Mouse (Mus musculus) liver, embryonic 15.5 days (tissue): Measurements from ENCODE around the gene Pigf. TPM values are rescaled to one million over a fixed set of nuclear protein-coding genes. Genes with fewer than 3 reads are reported as not detected.

Experiments used
- ATAC-seq: fragments of 200-750 bp; cut with Nextera tagmentation; 2 replicates; pipeline ENCODE4 v1.8.0; 2017; ENCODE audit warnings: moderate number of reproducible peaks, mild to moderate bottlenecking, moderate library complexity; ENCODE audit not compliant: insufficient read depth
- H3K27ac ChIP-seq: fragments of 300-500 bp; sonication (generic); replicated peaks from 2 replicates; pipeline ENCODE4 v1.5.1; 2015; ENCODE audit warnings: mild to moderate bottlenecking, inconsistent platforms
- H3K27me3 ChIP-seq: fragments of 300-500 bp; sonication (generic); 2 replicates; pipeline ENCODE4 v1.6.1; 2015; ENCODE audit warnings: mild to moderate bottlenecking, inconsistent platforms
- H3K36me3 ChIP-seq: fragments of 300-500 bp; sonication (generic); replicated peaks from 2 replicates; pipeline ENCODE4 v1.6.1; 2015; ENCODE audit warnings: moderate library complexity, mild to moderate bottlenecking, inconsistent platforms
- H3K4me1 ChIP-seq: fragments of 300-500 bp; sonication (generic); replicated peaks from 2 replicates; pipeline ENCODE4 v1.6.1; 2015; ENCODE audit warnings: inconsistent platforms
- H3K4me2 ChIP-seq: fragments of 300-500 bp; sonication (generic); 2 replicates; pipeline ENCODE4 v1.6.1; 2015; ENCODE audit warnings: moderate library complexity, mild to moderate bottlenecking, inconsistent platforms
- H3K4me3 ChIP-seq: fragments of 300-500 bp; sonication (generic); replicated peaks from 2 replicates; pipeline ENCODE4 v1.5.1; 2015; ENCODE audit warnings: mild to moderate bottlenecking, inconsistent platforms
- H3K9ac ChIP-seq: fragments of 300-500 bp; sonication (generic); 2 replicates; pipeline ENCODE4 v1.6.1; 2015; ENCODE audit warnings: moderate library complexity, mild to moderate bottlenecking, inconsistent platforms
- H3K9me3 ChIP-seq: fragments of 300-500 bp; sonication (generic); replicated peaks from 2 replicates; pipeline ENCODE4 v1.6.1; 2016; ENCODE audit warnings: inconsistent platforms
- WGBS: fragments of 180-500 bp; shearing (Covaris S2); methylation state at CpG from one replicate; pipeline ENCODE4 v1.1.7; 2015; ENCODE audit warnings: mixed read lengths; ENCODE audit not compliant: insufficient replicate concordance; 5-methylcytosine and 5-hydroxymethylcytosine counted together
- polyA plus RNA-seq: library from polyadenylated mRNA; unstranded; fragments of >200 nt; fragmentation: Nextera tagmentation; extraction: Ambion mirVana; gene quantifications from 2 replicates; pipeline ENCODE4 v1.2.1, GENCODE M21; 2015

The Pigf gene
- polyA plus RNA-seq, 1 experiment from 2014 or later: 11.2 TPM

DNA sequence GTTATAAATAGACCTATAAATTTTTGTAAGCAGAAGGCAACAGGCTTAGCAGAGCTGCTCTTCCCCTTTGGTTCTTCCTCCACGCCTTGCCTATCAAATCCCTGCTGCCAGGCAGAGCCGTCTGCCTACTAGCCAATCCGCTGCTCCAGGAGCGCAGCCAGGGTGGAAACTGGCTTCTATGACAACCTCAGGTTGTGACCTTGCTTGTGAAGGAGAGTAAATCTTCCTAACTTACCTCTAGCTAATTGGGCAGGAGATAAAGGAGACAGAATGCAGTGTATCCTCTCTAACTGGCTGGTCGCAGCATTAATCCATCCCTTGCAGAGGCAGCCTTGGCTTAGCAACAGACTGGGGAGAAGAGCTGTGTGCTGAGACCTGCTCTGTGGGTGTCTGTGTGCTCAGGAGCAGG is 29.8 kb upstream of the Pigf start:
- no peak overlapping the region for H3K9ac ChIP-seq
- H3K36me3 ChIP-seq: no peaks in the 10 kb centered on the region
- 24% methylated on average over 5 of the region's 5 CpGs for WGBS
- H3K27me3 ChIP-seq: no peaks in the 10 kb centered on the region
- H3K4me1 ChIP-seq: no peaks in the 10 kb centered on the region
- no peak for ATAC-seq
- no peak overlapping the region for H3K4me3 ChIP-seq
- H3K27ac ChIP-seq: no peak overlapping the region
- no peak overlapping the region for H3K4me2 ChIP-seq
- no peaks in the 10 kb centered on the region for H3K9me3 ChIP-seq

DNA sequence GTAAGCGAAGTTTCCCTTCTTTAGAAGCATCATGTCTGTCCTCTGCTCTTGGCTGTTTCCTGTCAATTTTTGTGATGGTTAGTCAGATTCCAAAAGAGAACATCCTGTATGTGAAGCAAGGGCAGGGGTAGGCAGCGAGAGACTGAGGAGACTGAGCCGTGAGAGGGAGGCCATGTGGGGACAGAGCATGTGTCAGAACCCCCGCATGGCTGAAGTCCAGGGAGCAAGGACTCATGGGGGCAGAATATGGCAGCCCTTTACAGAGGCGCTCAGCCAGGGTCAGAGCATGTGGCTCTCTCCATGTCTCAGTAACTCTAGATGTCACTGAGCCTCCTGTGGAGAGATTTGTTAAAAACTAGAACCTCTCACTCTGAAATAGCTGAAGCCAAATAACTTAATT is 28.7 kb upstream of the Pigf start:
- ATAC-seq: no peak
- WGBS: 61% methylated on average over 5 of the region's 5 CpGs

DNA sequence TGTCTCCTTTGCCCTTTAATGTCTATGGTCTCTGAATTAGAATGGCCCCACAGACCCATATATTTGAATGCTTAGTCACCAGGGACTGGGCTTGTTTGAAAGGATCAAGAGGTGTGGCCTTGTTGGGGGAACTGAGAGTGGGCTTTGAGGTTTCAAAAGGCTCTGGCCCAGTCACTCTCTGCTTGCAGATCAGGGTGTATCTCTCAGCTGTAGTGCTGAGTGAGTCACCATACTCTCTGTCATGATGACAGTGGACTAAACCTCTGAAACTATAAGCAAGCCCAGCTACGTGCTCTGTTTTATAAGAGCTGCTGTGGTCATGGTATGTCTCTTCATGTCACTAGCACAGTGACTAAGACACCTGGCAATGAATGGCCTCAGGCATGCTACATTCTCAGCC is 27.2 kb upstream of the Pigf start:
- Histone ChIP-seq H3K9me3 (no peaks in the 10 kb centered on the region), H3K36me3 (no peaks in the 10 kb centered on the region), H3K27me3 (no peaks in the 10 kb centered on the region), H3K4me2 (no peak overlapping the region), H3K4me3 (no peak overlapping the region), H3K9ac (no peak overlapping the region), H3K27ac (no peak overlapping the region), H3K4me1 (no peaks in the 10 kb centered on the region)
- WGBS: 60% methylated on average over 1 of the region's 1 CpGs
- no peak for ATAC-seq

More for the DNA sequence above, 28.7 kb upstream of the Pigf start:
- H3K9me3 ChIP-seq: no peaks in the 10 kb centered on the region
- no peaks in the 10 kb centered on the region for H3K4me1 ChIP-seq
- H3K4me2 ChIP-seq: no peak overlapping the region
- no peak overlapping the region for H3K4me3 ChIP-seq
- H3K27me3 ChIP-seq: no peaks in the 10 kb centered on the region
- no peak overlapping the region for H3K9ac ChIP-seq
- no peaks in the 10 kb centered on the region for H3K36me3 ChIP-seq
- no peak overlapping the region for H3K27ac ChIP-seq

DNA sequence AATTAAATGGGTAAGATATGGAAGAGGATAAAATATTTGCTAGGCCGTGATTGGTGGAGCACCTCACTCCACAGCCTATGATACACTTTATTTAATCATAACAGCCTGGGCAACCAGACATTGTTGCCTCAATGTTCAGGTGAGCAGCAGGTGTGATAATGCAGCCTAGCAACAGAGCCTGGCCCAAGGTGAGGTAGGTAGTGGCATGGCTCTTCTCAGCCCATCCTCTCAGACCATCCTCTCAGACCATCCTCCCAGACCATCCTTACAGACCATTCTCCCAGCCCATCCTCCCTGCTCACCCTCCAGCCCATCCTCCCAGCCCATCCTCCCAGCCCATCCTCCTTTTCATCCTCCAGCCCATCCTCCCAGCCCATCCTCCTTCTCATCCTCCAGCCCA is 26.4 kb upstream of the Pigf start:
- no peak overlapping the region for H3K27ac ChIP-seq
- no peaks in the 10 kb centered on the region for H3K36me3 ChIP-seq
- H3K9me3 ChIP-seq: no peaks in the 10 kb centered on the region
- no peak overlapping the region for H3K4me2 ChIP-seq
- no peak overlapping the region for H3K4me3 ChIP-seq
- no peaks in the 10 kb centered on the region for H3K27me3 ChIP-seq
- no peak overlapping the region for H3K9ac ChIP-seq
- 70% methylated on average over 1 of the region's 1 CpGs for WGBS
- ATAC-seq: no peak
- no peaks in the 10 kb centered on the region for H3K4me1 ChIP-seq

DNA sequence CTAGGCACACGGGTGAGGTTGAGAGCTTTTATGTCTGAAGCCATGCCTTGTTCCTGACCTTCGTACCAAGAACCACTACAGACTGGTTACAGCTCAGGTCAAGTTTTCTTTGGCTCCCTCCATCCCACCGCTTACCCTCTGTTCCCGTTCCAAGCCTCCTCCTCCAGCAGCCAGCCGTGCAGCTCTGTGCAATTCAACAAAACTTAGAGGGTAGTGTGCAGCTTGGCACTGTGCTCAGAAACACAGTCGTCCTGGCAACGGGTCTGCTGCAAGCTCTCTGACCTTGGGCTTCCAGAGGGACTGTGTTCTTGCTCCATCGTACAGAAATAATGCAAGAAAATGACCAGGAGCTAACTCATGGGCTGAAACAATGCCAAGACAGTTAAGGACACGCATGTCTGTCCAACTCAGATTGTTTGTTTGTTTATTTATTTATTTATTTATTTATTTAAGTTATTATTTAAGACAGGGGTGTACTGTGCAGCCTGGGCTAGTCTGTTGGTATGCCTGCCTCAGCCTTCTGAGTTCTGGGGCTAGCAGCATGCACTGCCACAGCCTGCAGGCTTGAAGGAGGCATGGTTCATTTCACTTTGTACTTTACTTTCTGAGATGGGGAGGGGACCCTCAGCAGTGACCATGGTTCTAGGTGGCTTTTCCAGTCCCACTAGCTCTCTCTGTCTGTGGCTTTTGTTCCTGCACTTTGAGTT is 25.4 kb upstream of the Pigf start:
- no peaks in the 10 kb centered on the region for H3K27me3 ChIP-seq
- no peak for ATAC-seq
- H3K4me1 ChIP-seq: no peaks in the 10 kb centered on the region
- no peaks in the 10 kb centered on the region for H3K36me3 ChIP-seq
- no peak overlapping the region for H3K9ac ChIP-seq
- WGBS: 58% methylated on average over 9 of the region's 9 CpGs
- H3K4me3 ChIP-seq: no peak overlapping the region
- no peak overlapping the region for H3K4me2 ChIP-seq
- H3K27ac ChIP-seq: no peak overlapping the region
- no peaks in the 10 kb centered on the region for H3K9me3 ChIP-seq

DNA sequence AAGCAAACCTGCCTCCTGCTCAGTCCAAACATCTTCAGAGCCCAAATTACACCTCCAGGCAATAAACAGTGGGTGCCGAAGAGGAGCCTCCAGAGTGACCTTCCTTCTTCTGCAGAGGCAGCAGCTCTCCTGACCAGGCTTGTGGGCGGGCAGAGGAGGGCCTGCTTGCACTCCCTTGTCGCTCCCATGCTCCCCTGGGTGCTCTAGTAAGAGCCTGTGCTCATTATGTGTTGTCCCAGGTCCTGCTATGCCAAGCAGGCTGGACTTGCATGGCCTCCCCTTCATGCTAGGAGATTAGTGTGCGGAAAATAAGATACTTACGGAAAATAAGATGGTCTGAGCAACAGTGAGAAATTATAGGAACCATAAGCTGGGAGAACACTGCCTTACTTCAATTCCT is 24.5 kb upstream of the Pigf start:
- Histone ChIP-seq H3K9me3 (no peaks in the 10 kb centered on the region), H3K36me3 (no peaks in the 10 kb centered on the region), H3K27ac (no peak overlapping the region), H3K4me1 (no peaks in the 10 kb centered on the region), H3K4me3 (no peak overlapping the region), H3K4me2 (no peak overlapping the region), H3K27me3 (no peaks in the 10 kb centered on the region), H3K9ac (no peak overlapping the region)
- no peak for ATAC-seq
- WGBS: 43% methylated on average over 5 of the region's 5 CpGs

DNA sequence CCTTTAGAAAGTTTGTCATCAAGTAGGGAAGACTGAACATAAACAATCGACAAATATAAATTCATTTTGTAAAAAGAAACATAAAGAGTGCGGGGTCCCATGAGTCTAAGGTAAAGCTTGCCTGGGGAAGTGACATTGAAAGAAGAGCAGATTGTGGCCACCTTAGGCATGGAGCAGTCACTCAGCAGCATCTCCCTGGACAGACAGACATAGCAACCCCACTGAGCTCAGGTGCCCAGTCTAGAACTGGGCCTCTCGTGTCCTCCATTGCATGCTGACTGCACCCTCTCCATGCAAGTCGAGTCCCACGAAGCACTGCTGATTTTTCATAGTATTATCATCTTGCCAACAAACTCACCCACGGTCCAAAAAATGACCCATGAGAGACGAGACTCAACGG is 19.6 kb upstream of the Pigf start:
- H3K4me2 ChIP-seq: no peak overlapping the region
- 66% methylated on average over 8 of the region's 8 CpGs for WGBS
- no peak overlapping the region for H3K9ac ChIP-seq
- H3K36me3 ChIP-seq: no peaks in the 10 kb centered on the region
- H3K27ac ChIP-seq: no peak overlapping the region
- no peak overlapping the region for H3K4me3 ChIP-seq
- no peaks in the 10 kb centered on the region for H3K4me1 ChIP-seq
- no peak for ATAC-seq
- no peaks in the 10 kb centered on the region for H3K9me3 ChIP-seq
- no peaks in the 10 kb centered on the region for H3K27me3 ChIP-seq

DNA sequence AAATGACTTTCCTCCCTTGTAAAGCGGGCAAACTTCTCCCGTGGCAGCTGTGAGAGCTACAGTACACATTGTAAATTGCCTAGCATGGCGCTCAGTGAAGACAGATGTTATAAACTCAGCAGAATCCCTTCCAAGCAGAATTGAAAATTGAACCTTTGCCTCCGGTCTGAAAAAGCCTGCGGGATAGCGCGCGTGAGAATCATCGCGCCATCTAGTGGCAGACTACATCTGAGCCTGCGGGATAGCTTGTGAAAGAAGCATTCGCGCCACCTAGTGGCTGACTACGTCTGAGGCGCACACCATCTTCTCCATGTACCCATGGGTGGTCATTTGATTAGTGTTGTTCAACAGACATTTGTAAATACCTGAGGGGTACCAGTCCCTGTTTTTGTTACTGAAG is 19.2 kb upstream of the Pigf start:
- no peaks in the 10 kb centered on the region for H3K9me3 ChIP-seq
- no peak overlapping the region for H3K4me2 ChIP-seq
- no peaks in the 10 kb centered on the region for H3K27me3 ChIP-seq
- ATAC-seq: 0 out of 2 replicates have a peak, but pooled peaks have one; percentile 28
- no peak overlapping the region for H3K4me3 ChIP-seq
- no peak overlapping the region for H3K9ac ChIP-seq
- no peaks in the 10 kb centered on the region for H3K4me1 ChIP-seq
- WGBS: 2% methylated on average over 15 of the region's 15 CpGs
- no peaks in the 10 kb centered on the region for H3K36me3 ChIP-seq
- no peak overlapping the region for H3K27ac ChIP-seq

DNA sequence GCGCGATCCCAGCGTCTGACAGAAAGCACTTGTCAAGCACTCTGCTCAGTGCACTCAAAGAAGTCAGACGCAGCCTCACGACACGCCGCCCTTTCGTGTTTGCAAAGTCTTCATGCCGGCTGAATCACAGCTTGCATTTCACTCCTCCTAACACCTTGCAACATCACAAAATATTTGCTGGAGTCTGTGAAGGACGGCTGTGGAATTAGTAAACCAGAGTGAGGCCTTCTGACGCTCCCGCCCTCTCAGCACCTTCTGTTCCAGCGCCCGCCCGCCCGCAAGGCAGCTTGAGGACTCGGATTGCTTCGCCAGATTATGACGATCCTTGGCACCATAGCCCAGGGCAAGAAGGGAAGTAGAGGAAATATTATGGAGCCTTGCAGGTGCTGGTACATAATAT is 16.5 kb upstream of the Pigf start:
- Histone ChIP-seq H3K4me1 (no peaks in the 10 kb centered on the region), H3K9me3 (no peaks in the 10 kb centered on the region), H3K4me2 (no peak overlapping the region), H3K27me3 (no peaks in the 10 kb centered on the region), H3K27ac (no peak overlapping the region), H3K9ac (no peak overlapping the region), H3K36me3 (no peaks in the 10 kb centered on the region; the same call in none of the 2 replicates), H3K4me3 (no peak overlapping the region)
- ATAC-seq: no peak
- WGBS: 71% methylated on average over 19 of the region's 19 CpGs

DNA sequence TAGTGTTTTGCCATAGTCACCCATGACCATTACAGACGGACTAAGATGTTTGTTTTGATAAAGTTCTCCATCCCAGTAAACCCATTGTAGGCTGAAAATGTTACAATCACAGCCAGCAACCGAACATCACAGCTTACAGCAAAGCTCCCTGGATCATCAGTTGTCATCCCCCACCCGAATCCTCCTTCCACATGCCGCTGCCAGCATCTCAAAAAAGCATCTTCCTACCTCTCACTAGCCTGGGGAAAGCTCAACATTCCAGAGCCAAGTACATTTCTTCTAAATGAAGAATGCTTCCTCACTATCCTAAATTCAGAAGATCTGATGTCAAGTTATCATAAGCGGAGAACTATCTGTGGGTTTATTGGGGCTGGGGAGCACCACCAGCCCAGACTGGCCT is 13.3 kb upstream of the Pigf start:
- H3K4me3 ChIP-seq: no peak overlapping the region
- WGBS: 73% methylated on average over 5 of the region's 5 CpGs
- no peak overlapping the region for H3K27ac ChIP-seq
- H3K36me3 ChIP-seq: peaks cover 16% of the 10 kb centered on the region
- H3K27me3 ChIP-seq: no peaks in the 10 kb centered on the region
- H3K4me2 ChIP-seq: no peak overlapping the region
- ATAC-seq: no peak
- H3K4me1 ChIP-seq: no peaks in the 10 kb centered on the region
- no peaks in the 10 kb centered on the region for H3K9me3 ChIP-seq
- H3K9ac ChIP-seq: no peak overlapping the region

DNA sequence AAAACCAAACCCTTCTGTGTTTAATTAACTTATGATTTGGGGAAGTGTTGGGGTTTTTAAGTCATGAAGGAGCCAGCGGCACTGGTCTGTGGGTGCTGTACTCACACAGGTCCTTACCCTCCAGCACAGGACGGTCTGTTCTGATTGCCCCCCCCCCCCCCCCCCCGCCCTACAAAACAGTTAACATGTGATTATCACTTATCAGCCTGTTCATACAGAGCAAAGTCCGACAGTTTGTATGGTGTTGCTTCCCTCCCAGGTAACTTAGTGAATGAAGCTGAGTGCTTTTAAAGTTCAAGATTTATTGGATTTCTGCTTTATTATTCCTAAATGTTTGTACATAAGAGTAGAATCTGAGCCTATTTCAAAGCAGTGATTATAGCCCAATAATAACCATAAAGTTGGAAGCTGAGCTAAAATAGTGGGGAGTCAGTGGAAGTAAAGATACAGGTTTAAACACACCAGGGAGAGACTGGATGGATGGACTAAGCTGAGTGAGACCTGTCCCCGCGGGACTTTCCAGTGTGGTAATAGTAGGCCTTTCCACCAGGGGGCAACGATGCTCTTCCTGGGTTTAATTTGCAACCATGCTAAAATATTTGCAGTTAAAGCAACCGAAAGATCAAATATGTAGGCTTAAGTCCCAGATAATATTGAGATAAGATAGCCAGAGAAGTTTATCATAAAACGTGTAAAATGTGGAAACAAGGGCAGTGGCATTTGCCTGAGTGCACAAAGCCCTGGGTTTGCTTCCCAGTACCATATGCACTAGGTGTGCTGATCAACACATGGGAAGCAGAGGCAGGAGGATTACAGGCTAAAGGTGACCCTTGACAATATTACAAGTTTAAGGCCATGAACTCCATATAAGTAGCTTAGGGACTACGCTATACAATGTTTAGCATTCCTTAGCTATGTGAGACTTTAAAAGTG is 11.2 kb upstream of the Pigf start:
- H3K4me2 ChIP-seq: no peak overlapping the region
- H3K9me3 ChIP-seq: no peaks in the 10 kb centered on the region
- WGBS: 38% methylated on average over 10 of the region's 10 CpGs
- H3K36me3 ChIP-seq: peaks cover 26% of the 10 kb centered on the region
- no peak overlapping the region for H3K4me3 ChIP-seq
- no peak overlapping the region for H3K27ac ChIP-seq
- no peak for ATAC-seq
- no peaks in the 10 kb centered on the region for H3K27me3 ChIP-seq
- no peaks in the 10 kb centered on the region for H3K4me1 ChIP-seq
- no peak overlapping the region for H3K9ac ChIP-seq
